Mouse (Mus musculus) heart, adult 18-20 months (tissue): ENCODE measurements around the gene Cyp4f39. TPM values are rescaled to one million over a fixed set of nuclear protein-coding genes. Genes with fewer than 3 reads are reported as not detected.
"Not testable (repeated sequence)": the region's sequence is repeated elsewhere in the genome, so short reads cannot be mapped to it uniquely, and the experiment has no call there.

Experiments
- DNase-seq, 2 experiments: peaks; one replicate each; pipeline ENCODE4 v3.0.0; 2021 to 2022; ENCODE audit warnings: mixed read lengths in 1 of 2
- total RNA-seq, 2 experiments: library from RNA; stranded (reverse); gene quantifications; 2 replicates each; pipeline ENCODE4 v1.2.3; 2021

Cyp4f39 gene
- total RNA-seq, 2 experiments from 2014 or later: not detected

GRCm38 (mm10) chr17:32474954-32475560 lies 22.5 kb downstream of the Cyp4f39 start:
- no peak for DNase-seq

- DNase-seq: no peak
Measured at GRCm38 (mm10) chr17:32477204-32477603, 24.7 kb downstream of the Cyp4f39 start.

GRCm38 (mm10) chr17:32478727-32479126 lies 26.2 kb downstream of the Cyp4f39 start:
- no peak for DNase-seq

GRCm38 (mm10) chr17:32479554-32480506 lies 27.3 kb downstream of the Cyp4f39 start:
- no peak for DNase-seq

GRCm38 (mm10) chr17:32481766-32482165 lies 29.2 kb downstream of the Cyp4f39 start:
- DNase-seq: no peak

GRCm38 (mm10) chr17:32483200-32483599 lies 30.7 kb downstream of the Cyp4f39 start:
- peak; percentile 80 to 84 for DNase-seq

- peak; percentile 52 to 59 for DNase-seq
Measured at GRCm38 (mm10) chr17:32492349-32492980, 39.9 kb downstream of the Cyp4f39 start.

GRCm38 (mm10) chr17:32494601-32495000 lies 42.1 kb downstream of the Cyp4f39 start:
- DNase-seq: peak; percentile 66 to 85

- not testable (repeated sequence) for DNase-seq
Measured at GRCm38 (mm10) chr17:32500511-32500910, 48.0 kb downstream of the Cyp4f39 start.

GRCm38 (mm10) chr17:32501051-32501450 lies 48.5 kb downstream of the Cyp4f39 start:
- DNase-seq: no peak

- no peak for DNase-seq
Measured at GRCm38 (mm10) chr17:32503111-32503510, 50.6 kb downstream of the Cyp4f39 start.

GRCm38 (mm10) chr17:32505851-32506728 lies 53.6 kb downstream of the Cyp4f39 start, which contains the start of gene Cyp4f17:
Cyp4f17 (plus strand) TSS chr17:32506050.
- peak; percentile 62 to 67 for DNase-seq

- peak in 1 of 2 experiments; percentile 12 for DNase-seq
Measured at GRCm38 (mm10) chr17:32506729-32507245, 54.3 kb downstream of the Cyp4f39 start.

GRCm38 (mm10) chr17:32516126-32516525 lies 63.6 kb downstream of the Cyp4f39 start:
- DNase-seq: no peak

GRCm38 (mm10) chr17:32521981-32522380 lies 69.5 kb downstream of the Cyp4f39 start:
- DNase-seq: no peak

GRCm38 (mm10) chr17:32522386-32522785 lies 69.9 kb downstream of the Cyp4f39 start:
- no peak for DNase-seq

GRCm38 (mm10) chr17:32522816-32523215 lies 70.3 kb downstream of the Cyp4f39 start:
- DNase-seq: no peak

- DNase-seq: no peak
Measured at GRCm38 (mm10) chr17:32523895-32524294, 71.4 kb downstream of the Cyp4f39 start.

GRCm38 (mm10) chr17:32526341-32526740 lies 73.8 kb downstream of the Cyp4f39 start:
- DNase-seq: not testable (repeated sequence)

- no peak for DNase-seq
Measured at GRCm38 (mm10) chr17:32527748-32528147, 75.2 kb downstream of the Cyp4f39 start.
